ENCODE assay signal across 8 mouse cellular contexts in the genomic region with DNA sequence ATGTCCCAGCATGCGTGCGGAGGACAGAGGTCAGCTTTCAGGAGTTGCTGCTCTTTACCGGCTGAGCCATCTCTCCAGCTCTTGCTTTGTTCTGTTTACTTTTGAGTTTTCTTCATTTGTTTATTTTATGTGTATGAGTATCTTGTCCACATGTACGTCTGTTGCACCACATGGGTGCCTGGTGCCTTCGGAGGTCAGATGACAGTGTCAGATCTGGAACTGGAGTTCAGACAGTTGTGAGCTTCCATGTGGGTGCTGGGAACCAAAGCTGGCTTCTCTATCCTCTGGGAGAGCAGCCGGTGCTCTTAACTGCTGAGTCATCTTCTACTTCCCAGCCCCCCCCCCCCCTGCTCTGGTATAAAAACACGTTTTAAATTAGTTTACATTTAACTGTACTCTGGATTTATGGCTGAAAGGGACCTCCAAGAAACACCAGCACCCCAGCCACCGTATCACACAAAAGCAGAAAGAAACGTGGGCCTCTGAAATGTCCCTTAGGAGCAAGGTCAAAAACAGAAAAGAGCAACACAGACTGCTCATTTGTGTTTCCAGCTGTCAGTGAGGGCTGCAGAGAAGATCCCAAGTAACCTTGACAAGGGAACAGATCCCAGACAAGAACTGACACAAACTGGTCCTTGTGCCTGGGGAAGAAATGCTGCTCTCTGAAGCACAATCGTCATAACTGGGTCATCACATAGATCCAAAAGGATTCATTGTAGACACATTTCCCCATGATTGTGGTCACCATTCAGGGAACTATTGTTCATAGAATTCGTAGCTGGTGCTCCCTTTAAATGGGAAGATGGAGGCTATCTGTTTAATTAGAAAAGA. TPM values are rescaled to one million over a fixed set of nuclear protein-coding genes. Genes with fewer than 3 reads are reported as not detected.
DNase-seq lines count a peak whose midpoint lies in the region.

No protein-coding gene starts in this region.

- DNase-seq in heart, adult 18-20 months, result peak; percentile 13 to 44
- no peak for DNase-seq in heart, postnatal 4 days
- DNase-seq in urinary bladder, postnatal 36 days (ENCODE audit: low spot score in 2 of 2), result peak; percentile 9 to 14
- no peak for DNase-seq in urinary bladder, postnatal 10 days (ENCODE audit: low spot score)
- peak; percentile 78 for DNase-seq in liver
- peak; percentile 50 for DNase-seq in yolk sac, embryonic 10.5 days (ENCODE audit: low spot score)
- no peak for DNase-seq in T-cell, adult 2 months (ENCODE audit: low spot score)
- DNase-seq in gastrocnemius, postnatal 36 days, result no peak

- intact Hi-C loops in gastrocnemius, postnatal 36 days (cut with DNase I), result no loop called here

RNA-seq across cellular contexts. Expression of a gene that starts 26.3 kb away (rescaled TPM):
- 1 to 10 TPM; 4.2 to 5.0 TPM for total RNA-seq in heart, adult 18-20 months (2021)
- 1 to 10 TPM; 6.8 to 7.5 TPM for total RNA-seq in heart, postnatal 4 days (2021)
- total RNA-seq in gastrocnemius, postnatal 36 days (2021), result 1 to 10 TPM; 3.8 TPM

RNA-seq across cellular contexts. Expression of a gene that starts 42.5 kb away (rescaled TPM):
- total RNA-seq in heart, adult 18-20 months (2021), result 100 to 1,000 TPM; 318 to 322 TPM
- 100 to 1,000 TPM; 311 to 312 TPM for total RNA-seq in heart, postnatal 4 days (2021)
- total RNA-seq in gastrocnemius, postnatal 36 days (2021), result 100 to 1,000 TPM in 1 of 2 experiments, 10 to 100 TPM in 1; 95.8 to 118 TPM

Comparison
In these comparisons a context has a peak if more than half of its experiments do, and no peak if none do; other contexts are left out.
1. DNase-seq: peak in heart, adult 18-20 months (2 of 2), urinary bladder, postnatal 36 days (2 of 2), liver (single experiment) and yolk sac, embryonic 10.5 days (single experiment); none in heart, postnatal 4 days (single experiment), urinary bladder, postnatal 10 days (single experiment), T-cell, adult 2 months (single experiment) and gastrocnemius, postnatal 36 days (0 of 2).